Mouse (Mus musculus) layer of hippocampus, adult 11-12 months (tissue): Measurements from ENCODE around the gene Mpp6.

Experiments
- DNase-seq: peaks from one replicate; pipeline ENCODE4 v3.0.0; 2022; ENCODE audit warnings: low spot score

The Mpp6 gene

DNA sequence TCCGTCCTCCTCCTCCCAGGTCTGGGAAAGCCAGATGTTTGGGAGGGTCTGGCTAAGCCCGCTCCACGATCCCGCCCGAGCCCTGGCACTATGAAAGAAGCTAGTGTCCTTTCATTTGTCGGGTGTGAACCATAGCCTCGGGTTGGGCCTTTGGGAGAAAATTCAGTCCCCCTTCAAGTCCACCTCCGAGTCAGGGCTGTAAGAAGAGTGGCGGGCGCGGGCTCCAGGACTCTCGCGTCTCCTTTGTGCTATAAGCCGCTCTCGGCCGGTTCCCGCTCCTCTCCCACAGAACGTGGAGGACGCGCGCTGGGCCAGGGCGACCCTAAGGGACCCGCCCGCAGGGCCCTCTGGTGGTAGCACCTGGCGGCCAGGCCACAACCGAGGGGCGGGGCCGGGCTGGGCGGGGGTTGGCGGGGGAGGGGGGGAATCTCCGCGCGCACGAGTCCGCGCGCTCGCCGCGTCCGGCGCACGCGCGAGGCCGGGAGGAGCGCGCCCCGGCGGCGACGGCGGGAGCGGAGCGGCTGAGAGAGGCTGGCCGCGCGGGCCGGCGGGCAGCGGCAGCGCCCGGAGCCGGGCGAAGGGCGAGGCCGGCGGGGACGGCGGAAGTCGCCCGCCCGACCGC, at the start of gene Mpp6:
Gene Mpp6, plus strand, starts transcription at position 485 of the 622 bp plus-strand sequence.
- DNase-seq, result peak; percentile 67

DNA sequence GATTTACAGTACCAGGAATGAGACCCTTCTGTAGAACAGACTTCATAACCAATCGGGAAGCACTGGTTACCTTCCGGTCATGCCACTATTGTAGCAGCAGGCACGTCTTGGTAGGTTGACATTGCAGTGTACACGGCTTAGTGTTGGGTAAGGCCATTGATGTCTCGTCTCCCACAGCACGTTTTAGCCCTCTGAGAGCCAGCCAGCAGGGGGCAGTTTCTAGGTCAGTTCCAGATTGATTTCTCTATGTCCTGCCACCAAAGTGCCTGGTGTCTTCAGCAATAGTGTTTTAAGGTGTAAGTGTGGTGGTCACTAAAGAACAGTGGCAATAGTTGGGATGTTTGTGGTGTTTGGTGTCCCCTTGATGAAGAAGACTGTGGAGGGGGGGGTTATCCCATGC, 43.9 kb upstream of the Mpp6 start:
- no peak for DNase-seq

DNA sequence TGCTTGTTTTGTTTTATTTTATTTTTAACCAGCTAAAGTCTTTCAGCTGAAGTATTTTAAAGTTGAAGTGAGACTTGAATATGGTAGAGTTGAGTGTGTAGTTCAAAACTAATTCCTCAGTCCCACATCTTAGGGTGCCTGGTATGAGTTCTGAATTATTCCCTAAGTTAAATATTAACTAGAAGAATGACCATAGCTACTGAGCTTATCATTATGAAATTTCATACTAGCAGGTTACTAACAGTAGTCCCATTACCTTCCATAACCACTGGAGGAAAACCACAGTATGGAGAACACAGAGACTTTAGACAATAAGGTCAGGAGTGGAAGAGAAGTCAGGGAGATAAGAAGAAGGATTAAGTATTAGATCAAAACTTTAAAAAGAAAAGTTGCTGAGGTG, 41.6 kb upstream of the Mpp6 start:
- no peak for DNase-seq

DNA sequence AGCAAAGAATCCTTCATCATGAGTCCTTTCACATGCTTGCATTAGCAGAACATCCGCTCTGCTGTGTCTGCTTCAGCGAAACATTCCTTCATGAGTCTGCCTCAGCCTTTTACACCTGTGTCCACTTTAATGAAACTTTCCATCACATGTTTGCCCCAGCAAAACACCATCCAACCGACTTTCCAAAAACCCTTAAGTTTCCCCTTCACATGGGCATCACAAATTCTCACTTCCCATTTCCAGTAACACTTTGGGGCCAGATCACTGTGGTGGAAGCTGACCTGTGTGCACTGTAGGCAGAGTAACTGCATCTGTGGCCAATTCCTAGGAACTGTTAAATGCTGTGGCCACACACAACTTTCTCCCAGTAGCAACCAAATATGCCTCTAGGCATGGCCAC, 34.8 kb upstream of the Mpp6 start:
- DNase-seq, result no peak

DNA sequence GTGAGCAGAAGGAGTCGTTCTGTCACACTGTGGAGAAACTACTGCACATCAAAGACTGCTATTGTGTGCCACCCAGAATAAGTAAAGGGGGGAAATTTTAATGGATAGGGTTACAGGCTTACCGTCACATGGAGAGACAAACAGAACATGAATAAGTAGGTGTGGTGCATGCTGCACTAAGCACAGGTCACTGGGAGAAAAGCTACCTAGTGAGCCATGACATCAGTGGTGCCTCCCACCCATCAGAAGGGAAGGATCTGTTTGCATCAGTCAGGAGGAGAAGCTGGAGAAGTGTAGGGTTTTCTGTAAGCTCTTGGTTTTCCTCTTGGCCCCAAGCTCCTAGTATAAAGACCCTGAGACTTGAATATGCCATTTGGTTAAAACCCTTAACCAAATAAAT, 33.6 kb upstream of the Mpp6 start:
- no peak for DNase-seq

DNA sequence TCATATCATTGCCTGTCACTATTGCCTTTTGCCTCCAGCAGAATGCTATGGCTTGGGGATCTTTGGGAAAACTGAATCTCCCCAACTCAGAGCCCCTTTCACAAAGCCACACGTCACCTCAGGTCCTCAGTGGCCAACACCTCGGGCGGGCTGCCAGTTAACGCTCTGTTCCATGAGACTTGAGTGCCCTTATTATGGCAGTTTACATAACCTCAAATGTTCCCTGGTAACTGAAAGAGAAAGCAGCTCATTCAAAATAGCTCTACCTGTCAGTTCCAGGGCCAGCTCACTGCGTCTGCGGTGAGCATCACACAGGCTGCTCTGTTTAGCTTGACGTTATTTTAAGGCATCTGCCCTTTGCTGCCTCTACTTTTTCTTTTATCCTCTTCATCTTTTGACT, 29.6 kb upstream of the Mpp6 start:
- DNase-seq, result no peak

DNA sequence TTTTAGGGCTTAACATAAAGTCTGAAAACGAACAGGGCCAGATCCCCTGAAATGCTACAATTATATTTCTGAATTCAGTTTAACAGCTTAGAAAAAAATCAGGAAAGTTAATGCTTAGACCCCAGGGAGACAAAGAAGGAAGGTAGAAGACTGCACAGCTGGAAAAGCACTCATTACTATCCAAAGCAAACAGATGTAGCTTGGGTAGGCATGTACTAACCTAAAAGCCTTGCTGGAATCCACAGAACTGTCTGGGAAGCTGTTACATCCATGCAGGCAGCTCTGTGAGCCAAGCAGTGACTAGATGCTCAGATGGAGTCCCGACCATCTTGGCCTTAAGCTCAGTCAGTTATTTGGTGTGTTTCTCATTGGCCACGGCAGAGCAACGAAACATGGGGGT, 24.8 kb upstream of the Mpp6 start:
- DNase-seq, result no peak

DNA sequence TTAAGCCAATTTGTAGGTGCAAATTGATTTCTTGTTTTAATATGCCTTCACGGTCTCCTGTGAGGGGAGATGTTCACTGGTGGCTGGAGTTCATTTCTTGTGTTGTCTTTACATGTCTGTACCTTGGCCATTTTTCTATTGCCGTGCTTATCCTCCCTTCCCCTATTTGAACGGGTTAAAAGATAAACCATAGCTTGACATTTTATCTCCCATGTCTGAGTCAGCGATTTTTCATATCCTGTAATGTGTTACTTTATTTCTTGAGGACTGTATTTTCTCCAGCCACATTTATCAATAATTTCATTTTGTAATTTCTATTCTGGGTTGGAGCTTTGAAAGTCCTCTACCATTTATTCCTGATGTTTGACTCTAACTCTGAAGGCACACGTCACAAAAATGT, 20.7 kb upstream of the Mpp6 start:
- DNase-seq, result no peak

DNA sequence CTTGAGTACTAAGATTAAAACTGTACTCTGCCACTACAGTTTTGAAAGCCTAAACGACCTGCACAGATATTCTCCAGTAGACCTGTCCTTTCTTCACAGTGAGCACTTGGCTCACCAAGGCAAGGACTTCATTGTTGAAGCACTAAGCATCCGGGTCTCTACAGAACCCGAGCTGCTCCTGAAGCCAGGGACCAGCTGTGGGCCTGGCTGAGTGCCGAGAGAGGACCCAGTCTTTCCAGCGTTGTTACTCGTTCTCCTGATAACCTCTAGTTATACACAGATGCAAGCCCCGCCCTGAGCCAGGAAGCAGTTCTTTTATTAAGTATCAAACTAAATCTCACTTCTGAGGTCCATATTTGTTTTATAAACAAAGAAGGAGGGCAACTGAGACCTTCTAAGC, 19.8 kb upstream of the Mpp6 start:
- no peak for DNase-seq

DNA sequence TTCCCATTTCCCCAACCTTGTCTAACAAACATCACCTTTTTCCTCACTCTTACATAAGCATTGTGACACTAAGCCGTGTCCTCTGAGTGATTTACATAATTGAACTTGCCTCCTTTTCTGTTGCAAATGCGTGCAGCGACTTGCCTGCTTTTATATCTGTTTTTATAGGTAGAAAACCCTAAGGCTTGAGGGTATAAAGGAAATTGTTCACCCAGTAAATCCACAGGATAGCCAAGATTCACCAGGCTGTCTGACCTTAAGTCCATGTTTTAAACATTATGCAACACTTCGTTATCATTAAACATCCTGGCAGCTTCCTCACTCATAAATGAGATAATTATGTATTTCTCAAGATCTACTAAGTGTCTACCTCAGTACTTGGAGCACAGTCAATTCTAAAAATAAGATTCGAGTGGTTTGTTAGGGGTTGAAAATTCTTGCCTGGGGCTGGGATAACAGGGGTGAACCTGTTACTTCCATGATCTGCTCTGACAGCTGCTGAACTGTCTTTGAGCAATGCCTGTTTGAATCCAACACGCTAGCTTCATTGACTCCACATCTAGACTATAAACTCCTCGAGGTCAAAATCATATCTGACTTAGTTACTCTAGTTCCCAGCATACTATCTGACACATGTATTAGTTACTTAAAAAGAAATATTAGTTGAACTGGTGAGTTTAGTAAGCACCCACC, 18.4 kb upstream of the Mpp6 start:
- DNase-seq, result no peak

DNA sequence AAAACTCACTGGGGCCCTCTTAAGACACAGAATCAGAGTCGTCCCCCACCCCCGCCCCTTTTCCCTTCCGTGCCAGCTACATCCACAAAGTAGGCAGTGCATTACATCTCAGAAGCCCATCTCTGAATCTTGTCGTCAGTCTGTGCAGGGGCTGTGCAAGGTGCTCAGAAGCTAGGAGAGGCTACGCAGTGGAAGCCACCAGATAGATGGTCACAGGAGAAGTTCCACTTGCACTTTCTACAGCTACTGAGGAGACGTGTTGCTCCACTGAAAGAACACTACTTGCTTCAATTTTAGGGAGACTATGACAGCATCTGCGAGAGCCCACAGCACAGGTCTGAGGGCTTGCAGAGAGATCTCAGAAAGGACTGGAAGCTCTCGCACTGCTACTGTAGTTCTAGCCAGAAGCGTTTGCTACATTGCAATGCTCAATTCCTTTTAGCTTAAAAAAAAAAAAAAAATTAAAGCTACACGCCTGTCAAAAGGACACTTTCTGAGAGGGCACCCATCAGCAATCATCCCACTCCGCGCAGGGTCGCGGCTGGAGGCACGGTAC, 762 bp upstream of the Mpp6 start:
- DNase-seq, result no peak

DNA sequence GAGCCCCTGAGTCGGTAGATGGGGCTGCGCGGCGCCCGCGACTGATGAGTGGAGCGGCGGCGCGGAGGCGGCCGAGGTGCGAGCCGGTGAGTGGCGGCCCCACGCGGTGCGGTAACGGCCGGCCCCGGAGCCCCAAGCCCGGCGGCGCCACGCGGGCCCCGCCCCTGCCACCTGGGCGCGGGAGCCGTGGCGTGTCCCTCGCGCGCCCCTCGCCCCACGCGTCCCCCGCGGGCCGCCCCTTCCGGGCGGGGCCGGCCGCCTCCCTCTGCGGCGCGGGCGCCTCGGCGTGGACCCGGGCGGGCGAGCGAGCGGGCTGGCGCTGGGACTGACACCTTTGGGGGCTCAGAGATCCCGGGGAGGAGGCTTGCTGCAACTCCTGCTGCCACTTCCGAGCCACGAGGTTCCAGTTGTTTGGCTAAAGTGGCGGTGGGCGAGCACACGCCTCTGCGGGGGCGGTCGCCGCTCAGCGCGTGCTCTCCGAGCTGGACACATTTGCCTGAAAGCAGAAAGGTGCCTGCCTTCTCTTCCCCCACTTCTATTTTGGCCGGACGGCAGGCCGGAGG, 419 bp downstream of the Mpp6 start:
- DNase-seq, result no peak

DNA sequence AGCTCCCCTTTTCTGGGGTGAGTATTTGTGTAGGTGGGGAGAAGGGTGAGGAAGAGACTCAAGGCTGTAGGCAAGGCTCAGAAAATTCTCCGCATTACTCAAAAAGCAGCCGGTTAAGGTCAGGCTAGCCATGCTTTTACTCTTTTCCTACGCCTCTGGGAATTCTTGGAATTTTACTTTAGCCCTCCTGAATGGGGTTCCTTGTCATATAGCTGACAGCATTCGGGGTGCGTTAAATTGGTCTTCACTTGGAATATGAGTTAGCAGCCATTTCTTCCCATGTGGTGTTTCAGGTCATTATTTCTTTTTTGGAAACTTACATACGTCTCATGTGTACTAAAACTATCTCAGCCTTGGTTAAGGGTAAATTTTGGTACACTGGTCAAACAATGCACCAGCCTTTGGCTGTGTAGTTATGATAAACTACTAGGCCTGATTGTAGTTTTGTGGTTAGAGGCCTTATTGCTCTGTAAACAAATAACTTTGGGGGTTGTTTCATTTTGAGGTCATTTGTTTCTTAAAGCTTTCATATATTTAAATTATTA, 1.1 kb downstream of the Mpp6 start:
- DNase-seq, result no peak

DNA sequence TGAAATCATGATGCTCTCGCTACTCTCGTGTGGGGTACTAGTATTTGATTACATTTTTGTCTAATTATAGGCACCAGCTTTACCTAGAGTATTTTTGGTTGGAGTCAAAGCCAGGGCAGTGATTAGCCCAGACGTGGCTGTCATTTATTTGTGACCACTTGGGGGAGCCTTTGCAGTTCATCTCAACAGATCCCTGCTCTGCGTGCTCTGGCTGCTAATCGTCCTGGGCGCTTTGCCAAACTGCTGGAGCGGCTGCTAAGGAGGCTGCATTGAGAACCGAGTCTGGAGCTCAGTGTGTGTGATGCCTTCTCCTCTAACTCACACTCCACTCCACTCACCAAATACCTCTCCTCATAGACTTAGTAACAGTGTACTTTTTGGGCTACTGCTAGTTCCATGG, 2.7 kb downstream of the Mpp6 start:
- DNase-seq, result peak; percentile 96

DNA sequence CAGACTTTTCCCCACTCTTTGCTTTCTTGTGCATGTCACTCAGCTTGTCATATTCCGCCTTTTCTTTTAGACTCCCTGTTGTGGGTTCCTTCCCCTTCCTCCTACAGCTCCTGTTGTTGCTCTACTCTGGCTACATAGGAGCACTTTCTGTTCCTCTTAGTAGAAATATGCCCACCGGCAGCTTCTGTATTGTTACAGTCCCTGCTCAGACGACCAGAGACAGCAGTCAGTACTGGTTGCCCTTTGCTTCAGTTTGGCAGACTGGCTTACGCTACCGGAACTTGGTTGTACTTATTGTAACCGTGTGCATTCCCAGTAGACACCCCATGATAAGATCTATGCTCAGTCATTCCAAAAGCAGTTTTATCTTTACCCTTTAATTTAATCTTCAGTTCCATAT, 4.2 kb downstream of the Mpp6 start:
- DNase-seq, result no peak

DNA sequence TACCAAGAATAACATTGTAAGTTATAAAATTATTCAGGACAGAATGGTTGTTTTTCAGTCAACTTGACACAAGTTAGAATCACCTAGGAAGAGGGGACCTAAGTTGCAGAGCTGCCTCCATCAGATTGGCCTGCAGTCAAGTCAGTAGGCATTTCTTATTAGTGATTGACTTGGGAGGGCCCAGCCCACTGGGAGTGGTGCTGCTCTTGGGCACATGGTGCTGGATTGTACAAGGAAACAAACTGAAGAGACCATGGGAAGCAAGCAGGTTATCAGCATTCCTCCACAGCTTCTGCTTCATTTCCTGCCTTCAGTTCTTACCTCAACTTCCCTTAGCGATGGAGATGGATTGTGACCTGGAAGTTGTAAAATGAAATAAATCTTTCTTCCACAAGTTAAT, 10.9 kb downstream of the Mpp6 start:
- DNase-seq, result no peak

DNA sequence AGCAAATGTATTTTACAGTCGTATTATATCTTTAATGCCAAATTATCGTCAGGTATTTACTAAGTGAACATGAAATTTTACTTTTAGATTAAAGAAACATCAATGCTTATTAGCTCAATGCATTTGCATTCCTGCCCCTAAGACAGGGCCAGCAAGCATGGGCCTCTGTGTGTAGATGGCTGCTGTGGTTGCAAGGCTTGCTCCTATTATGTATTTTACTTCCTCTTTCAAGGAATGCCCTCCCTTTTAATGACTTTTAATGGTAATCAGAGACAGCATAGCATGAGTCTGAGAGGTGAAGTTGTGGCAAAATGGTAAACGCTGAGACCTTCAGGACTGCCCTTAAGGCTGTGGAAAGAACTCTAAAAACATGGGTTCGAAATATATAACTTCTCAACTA, 12.8 kb downstream of the Mpp6 start:
- no peak for DNase-seq

DNA sequence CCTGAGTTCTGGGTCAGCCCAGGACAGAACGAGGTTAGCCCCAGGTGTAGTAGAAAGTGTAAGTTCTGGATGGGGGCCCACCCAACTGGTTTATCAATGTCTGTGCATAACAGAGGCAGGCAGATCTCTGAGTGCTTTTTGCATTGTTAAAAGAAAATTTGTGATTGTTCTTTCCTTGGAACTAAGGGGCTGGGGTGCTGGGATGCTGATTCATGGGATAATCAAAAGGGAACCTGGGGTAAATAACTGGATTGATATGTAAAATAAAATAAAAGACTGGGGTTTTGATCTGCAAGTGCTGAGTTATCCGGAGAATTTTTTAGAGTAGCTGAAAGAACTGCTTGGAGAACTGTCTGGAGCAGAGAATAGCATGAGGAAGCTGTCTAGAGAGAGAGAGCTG, 14.2 kb downstream of the Mpp6 start:
- no peak for DNase-seq

DNA sequence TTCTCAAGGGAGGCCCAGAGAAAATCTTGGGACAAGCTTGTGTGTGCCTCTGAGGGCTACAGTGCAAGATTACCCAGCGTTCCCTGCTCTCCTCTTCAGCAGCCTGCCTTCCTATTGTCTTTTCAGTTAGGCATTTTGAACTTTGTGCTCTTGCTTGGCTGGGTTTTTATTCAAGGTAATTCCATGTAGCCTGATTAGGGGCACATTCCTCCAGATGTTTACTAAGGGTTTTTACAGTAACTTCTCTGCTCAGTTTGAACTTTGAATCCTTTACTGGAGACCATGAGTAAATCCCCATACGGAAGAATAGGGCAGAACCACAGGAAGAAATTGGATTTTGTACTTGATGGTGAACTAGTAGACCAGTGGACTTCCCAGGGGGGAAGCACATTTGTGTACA, 16.3 kb downstream of the Mpp6 start:
- no peak for DNase-seq

DNA sequence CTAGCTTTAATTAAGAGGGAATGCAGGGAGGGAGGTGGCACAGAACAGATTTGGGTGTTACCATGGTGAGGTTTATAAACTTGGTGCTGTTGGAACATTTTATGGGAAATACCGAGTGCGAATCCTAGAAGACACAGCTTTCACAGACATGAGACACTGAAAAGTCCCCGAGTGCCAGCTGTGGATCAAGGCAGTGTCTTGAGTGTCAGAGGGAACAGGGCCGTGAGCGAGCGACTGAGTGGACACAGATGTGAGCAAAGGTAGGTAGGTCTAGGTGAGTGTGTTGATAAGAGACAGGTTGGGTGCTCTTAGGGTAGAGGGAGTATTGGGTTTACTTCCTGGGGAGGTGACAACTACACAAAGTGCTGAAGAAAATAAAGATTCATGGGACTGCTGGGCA, 17.5 kb downstream of the Mpp6 start:
- DNase-seq, result no peak

DNA sequence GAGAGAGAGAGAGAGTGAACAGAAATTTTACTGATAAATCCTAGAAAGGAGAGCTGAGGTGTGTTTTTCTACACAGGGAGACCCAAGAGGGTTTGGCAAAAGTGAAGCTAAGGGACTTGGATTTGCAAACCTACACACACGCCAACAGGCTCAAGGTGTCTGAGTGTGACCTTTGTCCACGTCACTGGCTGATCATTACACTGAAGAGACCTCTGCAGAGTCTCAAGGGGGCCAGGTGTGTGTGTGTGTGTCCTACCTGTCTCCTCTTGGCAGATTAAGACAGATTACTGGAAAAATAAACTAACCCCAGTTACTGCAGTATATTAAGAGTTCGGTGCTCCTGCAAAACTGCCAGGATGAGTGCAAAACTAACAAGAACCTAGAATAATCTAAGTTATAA, 27.6 kb downstream of the Mpp6 start:
- DNase-seq, result no peak

DNA sequence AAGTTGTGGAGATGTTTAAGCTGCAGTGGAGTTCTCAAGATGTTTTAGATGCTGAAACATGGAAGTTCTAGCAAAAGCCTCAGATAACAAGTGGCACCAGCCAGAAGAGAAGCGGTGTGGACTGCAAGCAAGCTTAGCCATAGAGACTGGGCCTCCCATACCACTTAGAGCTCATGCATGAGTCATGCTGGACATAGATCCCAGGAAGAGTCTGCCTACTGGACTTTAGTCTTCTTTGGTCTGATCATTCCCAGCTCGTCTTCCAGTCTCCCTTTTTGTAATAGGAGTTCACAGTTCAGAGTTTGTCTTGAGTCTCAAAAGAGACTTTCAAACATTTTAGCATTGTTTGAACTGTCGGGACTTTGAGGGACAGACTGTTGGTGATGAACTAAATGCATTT, 29.5 kb downstream of the Mpp6 start:
- no peak for DNase-seq

DNA sequence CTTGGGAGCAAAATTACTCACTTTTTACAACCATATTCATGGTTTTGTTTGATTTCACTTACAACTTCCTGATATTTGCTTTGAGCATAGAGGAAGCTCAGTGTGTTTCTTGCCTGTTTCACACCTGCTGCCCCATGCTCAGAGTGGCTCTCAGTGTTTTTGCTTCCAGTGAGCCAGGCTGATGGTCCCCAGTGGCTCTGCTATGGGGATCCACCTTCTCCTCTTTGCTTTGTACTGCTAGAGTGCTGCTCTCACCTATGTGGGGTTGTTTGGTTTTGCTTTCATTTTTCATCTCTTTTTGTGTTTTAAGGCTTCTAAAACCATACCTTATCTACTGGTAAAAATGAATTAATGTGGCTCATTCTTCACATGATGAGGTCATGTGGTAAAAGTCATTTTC, 36.1 kb downstream of the Mpp6 start:
- no peak for DNase-seq
